Mouse (Mus musculus) lung, adult 2 months (tissue): Measurements from ENCODE around the gene Cd109.

Experiments used
- CTCF ChIP-seq: fragments of 200-500 bp; IDR thresholded peaks from 2 replicates; pipeline ENCODE4 v1.5.1; 2011; ENCODE audit warnings: mild to moderate bottlenecking, low read length, control low read depth; ENCODE audit not compliant: insufficient read depth
- POLR2A ChIP-seq: fragments of 200-500 bp; IDR thresholded peaks from 2 replicates; pipeline ENCODE4 v1.6.1; 2011; ENCODE audit warnings: low read depth, mild to moderate bottlenecking, control low read depth, low read length, borderline replicate concordance; ENCODE audit errors: extremely low read depth

GRCm38 (mm10) chr9:78588411-78589033, 26.8 kb upstream of the Cd109 start:
- TF ChIP-seq POLR2A = no peak
- TF ChIP-seq CTCF = no peak
